Mouse (Mus musculus) C2C12 (cell line): Measurements from ENCODE around the gene Gal3st4.

Experiments used
- CEBPB ChIP-seq: IDR thresholded peaks from one replicate; pipeline ENCODE4 v1.6.1; 2011; ENCODE audit warnings: low read depth, mild to moderate bottlenecking, control low read depth, moderate library complexity
- CTCF ChIP-seq: IDR thresholded peaks from one replicate; pipeline ENCODE4 v1.5.1; 2011; ENCODE audit not compliant: control insufficient read depth, insufficient read depth, insufficient read length
- FOSL1 ChIP-seq: IDR thresholded peaks from one replicate; pipeline ENCODE4 v1.8.0; 2011; ENCODE audit warnings: mild to moderate bottlenecking, low read length; ENCODE audit not compliant: poor library complexity, insufficient read depth, severe bottlenecking
- MAX ChIP-seq: IDR thresholded peaks from one replicate; pipeline ENCODE4 v1.6.1; 2011; ENCODE audit warnings: mild to moderate bottlenecking, control low read depth
- MYOD1 ChIP-seq: IDR thresholded peaks from one replicate; pipeline ENCODE4 v1.6.1; 2011; ENCODE audit warnings: low read depth; ENCODE audit not compliant: control insufficient read depth, insufficient read length
- MYOG ChIP-seq: IDR thresholded peaks from one replicate; pipeline ENCODE4 v1.6.1; 2011; ENCODE audit not compliant: control insufficient read depth, insufficient read length; ENCODE audit errors: extremely low read depth
- USF1 ChIP-seq: IDR thresholded peaks from one replicate; pipeline ENCODE4 v1.6.1; 2011; ENCODE audit warnings: low read depth, mild to moderate bottlenecking, control low read depth, moderate library complexity

DNA sequence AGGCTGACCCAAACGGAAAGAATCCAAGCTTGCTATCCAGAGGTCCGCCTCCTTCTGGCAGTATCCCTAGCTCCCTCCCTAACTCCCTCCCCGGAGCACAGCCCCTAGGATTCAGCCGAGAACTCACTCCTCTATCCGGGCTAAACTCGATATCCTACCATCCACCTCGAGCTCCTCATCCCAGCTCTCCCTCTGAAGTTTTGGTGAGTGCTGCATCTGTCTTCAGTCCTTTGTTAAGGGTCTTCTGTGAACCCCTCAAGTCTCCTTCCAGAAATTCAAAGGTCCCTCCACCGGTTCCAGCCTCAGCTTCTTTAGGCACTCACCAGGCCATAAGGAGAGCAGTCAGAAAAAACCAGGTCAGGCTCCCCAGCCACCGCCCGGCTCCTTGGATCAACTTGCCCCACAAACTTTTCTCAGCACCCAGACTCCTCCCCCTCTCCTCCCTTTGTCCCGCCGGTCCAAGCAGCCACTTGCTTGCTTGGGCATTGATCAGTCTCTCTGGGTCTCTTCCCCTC is at the start of gene Gal3st4:
- TF ChIP-seq USF1 (no peak), CTCF (no peak), MYOG (no peak), CEBPB (no peak), MAX (no peak), MYOD1 (no peak), FOSL1 (no peak)
